Mouse (Mus musculus) stomach, embryonic 15.5 days (tissue): ENCODE data around the gene Tmem254a. TPM values are rescaled to one million over a fixed set of nuclear protein-coding genes. Genes with fewer than 3 reads are reported as not detected.
"Not testable (repeated sequence)": the region's sequence is repeated elsewhere in the genome, so short reads cannot be mapped to it uniquely, and the experiment has no call there.

ENCODE experiments used
- ATAC-seq: fragments of 200-750 bp; cut with Nextera tagmentation; 2 replicates; pipeline ENCODE4 v1.8.0; 2017; ENCODE audit warnings: low read depth, moderate number of reproducible peaks, moderate TSS enrichment; ENCODE audit not compliant: insufficient read depth, low FRiP score
- H3K27ac ChIP-seq: fragments of 300-500 bp; sonication (generic); 2 replicates; pipeline ENCODE4 v1.5.1; 2015; ENCODE audit warnings: mild to moderate bottlenecking, inconsistent platforms
- H3K27me3 ChIP-seq: fragments of 300-500 bp; sonication (generic); replicated peaks from 2 replicates; pipeline ENCODE4 v1.6.1; 2015; ENCODE audit warnings: inconsistent platforms
- H3K36me3 ChIP-seq: fragments of 300-500 bp; sonication (generic); 2 replicates; pipeline ENCODE4 v1.6.1; 2015; ENCODE audit warnings: inconsistent platforms
- H3K4me1 ChIP-seq: fragments of 300-500 bp; sonication (generic); 2 replicates; pipeline ENCODE4 v1.6.1; 2015; ENCODE audit warnings: inconsistent platforms
- H3K4me2 ChIP-seq: fragments of 300-500 bp; sonication (generic); 2 replicates; pipeline ENCODE4 v1.6.1; 2015; ENCODE audit warnings: mild to moderate bottlenecking, inconsistent platforms
- H3K4me3 ChIP-seq: fragments of 300-500 bp; sonication (generic); replicated peaks from 2 replicates; pipeline ENCODE4 v1.5.1; 2015; ENCODE audit warnings: inconsistent platforms
- H3K9ac ChIP-seq: fragments of 300-500 bp; sonication (generic); 2 replicates; pipeline ENCODE4 v1.6.1; 2015; ENCODE audit warnings: inconsistent platforms
- H3K9me3 ChIP-seq: fragments of 300-500 bp; sonication (generic); 2 replicates; pipeline ENCODE4 v1.6.1; 2016; ENCODE audit warnings: inconsistent platforms
- WGBS: fragments of 180-500 bp; shearing (Covaris S2); methylation state at CpG from one replicate; pipeline ENCODE4 v1.1.7; 2015; 5-methylcytosine and 5-hydroxymethylcytosine counted together
- polyA plus RNA-seq: library from polyadenylated mRNA; unstranded; fragments of >200 nt; fragmentation: Nextera tagmentation; extraction: Ambion mirVana; gene quantifications from 2 replicates; pipeline ENCODE4 v1.2.1, GENCODE M21; 2015

The Tmem254a gene
- 4.4 and 7.3 TPM in 2 replicates for polyA plus RNA-seq

- no CpG with 5 or more reads among the region's 10 CpGs for WGBS
- not testable (repeated sequence) for H3K4me3 ChIP-seq
Measured at GRCm38 (mm10) chr14:25927562-25927881, at the start of gene Tmem254a. Gene Tmem254a (minus strand): TSS chr14:25927672.

GRCm38 (mm10) chr14:25957861-25958260 lies 30.4 kb upstream of the Tmem254a start:
- H3K4me3 ChIP-seq, H3K9me3 ChIP-seq, H3K4me1 ChIP-seq, H3K27me3 ChIP-seq, H3K4me2 ChIP-seq, H3K36me3 ChIP-seq, ATAC-seq, H3K27ac ChIP-seq, H3K9ac ChIP-seq: not testable (repeated sequence)
- no CpG with 5 or more reads among the region's 3 CpGs for WGBS

More at GRCm38 (mm10) chr14:25927562-25927881, at the start of gene Tmem254a:
- not testable (repeated sequence) for H3K27me3 ChIP-seq, H3K4me2 ChIP-seq, H3K9me3 ChIP-seq, H3K4me1 ChIP-seq, H3K9ac ChIP-seq, H3K36me3 ChIP-seq, H3K27ac ChIP-seq
- ATAC-seq: peak; percentile 79

- ATAC-seq, H3K36me3 ChIP-seq, H3K27me3 ChIP-seq, H3K4me2 ChIP-seq, H3K27ac ChIP-seq, H3K4me1 ChIP-seq, H3K9me3 ChIP-seq, H3K4me3 ChIP-seq, H3K9ac ChIP-seq: not testable (repeated sequence)
- WGBS: no CpG with 5 or more reads among the region's 8 CpGs
Measured at GRCm38 (mm10) chr14:25938004-25938403, 10.5 kb upstream of the Tmem254a start, which contains the start of gene Cphx1. Gene Cphx1 (plus strand): TSS chr14:25938304.

- not testable (repeated sequence) for H3K4me3 ChIP-seq, H3K4me1 ChIP-seq, H3K27ac ChIP-seq, H3K27me3 ChIP-seq, H3K4me2 ChIP-seq, H3K9me3 ChIP-seq, H3K36me3 ChIP-seq, H3K9ac ChIP-seq
- ATAC-seq: peak; percentile 79; the same call in 1 of the 2 replicates
- no CpG with 5 or more reads among the region's 5 CpGs for WGBS
Measured at GRCm38 (mm10) chr14:25936867-25937630, 9.6 kb upstream of the Tmem254a start.

GRCm38 (mm10) chr14:25926814-25927561 lies 484 bp downstream of the Tmem254a start:
- ATAC-seq: peak; percentile 75
- not testable (repeated sequence) for H3K27ac ChIP-seq, H3K4me2 ChIP-seq, H3K4me1 ChIP-seq, H3K36me3 ChIP-seq, H3K27me3 ChIP-seq, H3K9me3 ChIP-seq, H3K9ac ChIP-seq, H3K4me3 ChIP-seq
- no CpG with 5 or more reads among the region's 44 CpGs for WGBS

- H3K36me3 ChIP-seq, ATAC-seq, H3K4me1 ChIP-seq, H3K9ac ChIP-seq, H3K4me2 ChIP-seq, H3K27me3 ChIP-seq, H3K27ac ChIP-seq, H3K9me3 ChIP-seq, H3K4me3 ChIP-seq: not testable (repeated sequence)
- no CpG with 5 or more reads among the region's 5 CpGs for WGBS
Measured at GRCm38 (mm10) chr14:25918427-25919170, 8.9 kb downstream of the Tmem254a start.

- not testable (repeated sequence) for H3K4me3 ChIP-seq, H3K27ac ChIP-seq, H3K4me2 ChIP-seq, H3K27me3 ChIP-seq, ATAC-seq, H3K9me3 ChIP-seq, H3K4me1 ChIP-seq, H3K9ac ChIP-seq, H3K36me3 ChIP-seq
- WGBS: no CpG with 5 or more reads among the region's 8 CpGs
Measured at GRCm38 (mm10) chr14:25908976-25909375, 18.5 kb downstream of the Tmem254a start.

- WGBS: no CpG with 5 or more reads among the region's 9 CpGs
- not testable (repeated sequence) for H3K4me1 ChIP-seq, H3K36me3 ChIP-seq, H3K4me2 ChIP-seq, H3K9me3 ChIP-seq, H3K27ac ChIP-seq, H3K27me3 ChIP-seq, H3K4me3 ChIP-seq, H3K9ac ChIP-seq, ATAC-seq
Measured at GRCm38 (mm10) chr14:25907272-25907671, 20.2 kb downstream of the Tmem254a start.

- not testable (repeated sequence) for ATAC-seq, H3K4me2 ChIP-seq, H3K4me3 ChIP-seq, H3K9ac ChIP-seq, H3K4me1 ChIP-seq, H3K36me3 ChIP-seq, H3K27me3 ChIP-seq, H3K27ac ChIP-seq, H3K9me3 ChIP-seq
- WGBS: 80% methylated on average over 1 of the region's 5 CpGs
Measured at GRCm38 (mm10) chr14:25905243-25905642, 22.2 kb downstream of the Tmem254a start.

GRCm38 (mm10) chr14:25903000-25903399 lies 24.5 kb downstream of the Tmem254a start, which contains the start of gene Plac9a:
Gene Plac9a (minus strand): TSS chr14:25903100.
- no CpG with 5 or more reads among the region's 10 CpGs for WGBS

GRCm38 (mm10) chr14:25895686-25896085 lies 31.8 kb downstream of the Tmem254a start:
- no CpG with 5 or more reads among the region's 7 CpGs for WGBS

More at GRCm38 (mm10) chr14:25903000-25903399, 24.5 kb downstream of the Tmem254a start, which contains the start of gene Plac9a:
- not testable (repeated sequence) for H3K4me3 ChIP-seq, H3K27ac ChIP-seq, H3K27me3 ChIP-seq, H3K36me3 ChIP-seq, H3K9me3 ChIP-seq, H3K9ac ChIP-seq, ATAC-seq, H3K4me1 ChIP-seq, H3K4me2 ChIP-seq

GRCm38 (mm10) chr14:25894566-25894965 lies 32.9 kb downstream of the Tmem254a start:
- WGBS: no CpG with 5 or more reads among the region's 3 CpGs
- not testable (repeated sequence) for H3K9me3 ChIP-seq, H3K4me3 ChIP-seq, H3K9ac ChIP-seq, H3K36me3 ChIP-seq, H3K27ac ChIP-seq, H3K4me2 ChIP-seq, H3K4me1 ChIP-seq, H3K27me3 ChIP-seq
- peak; percentile 71; the same call in 1 of the 2 replicates for ATAC-seq

More at GRCm38 (mm10) chr14:25895686-25896085, 31.8 kb downstream of the Tmem254a start:
- not testable (repeated sequence) for ATAC-seq, H3K36me3 ChIP-seq, H3K4me3 ChIP-seq, H3K4me1 ChIP-seq, H3K4me2 ChIP-seq, H3K9ac ChIP-seq, H3K9me3 ChIP-seq, H3K27me3 ChIP-seq, H3K27ac ChIP-seq
